Mouse (Mus musculus) liver, adult 2 months (tissue): Measurements from ENCODE around the gene Sspn. TPM values are rescaled to one million over a fixed set of nuclear protein-coding genes. Genes with fewer than 3 reads are reported as not detected.

ENCODE experiments used
- DNase-seq: peaks from one replicate; pipeline ENCODE4 v3.0.0-alpha.2; 2011; ENCODE audit warnings: low read depth, low spot score; ENCODE audit errors: extremely low read depth
- H3K27ac ChIP-seq: fragments of 200-500 bp; replicated peaks from 2 replicates; pipeline ENCODE4 v1.5.1; 2012; ENCODE audit warnings: low read depth, mild to moderate bottlenecking, control low read depth, inconsistent platforms, low read length; ENCODE audit not compliant: insufficient read depth
- H3K27me3 ChIP-seq: fragments of 200-500 bp; 2 replicates; pipeline ENCODE4 v1.6.1; 2012; ENCODE audit warnings: mild to moderate bottlenecking, moderate library complexity, low read length, inconsistent platforms; ENCODE audit not compliant: control insufficient read depth, insufficient read depth
- H3K36me3 ChIP-seq: fragments of 200-500 bp; 2 replicates; pipeline ENCODE4 v1.6.1; 2012; ENCODE audit warnings: low read length, inconsistent platforms; ENCODE audit not compliant: control insufficient read depth, insufficient read depth
- H3K4me1 ChIP-seq: fragments of 200-500 bp; 2 replicates; pipeline ENCODE4 v1.6.1; 2011; ENCODE audit warnings: low read length; ENCODE audit not compliant: control insufficient read depth, insufficient read depth
- H3K4me3 ChIP-seq: fragments of 200-500 bp; 2 replicates; pipeline ENCODE4 v1.5.1; 2011; ENCODE audit warnings: low read depth, mild to moderate bottlenecking, control low read depth, low read length, moderate library complexity; ENCODE audit not compliant: insufficient read depth
- H3K79me2 ChIP-seq: fragments of 200-500 bp; 2 replicates; pipeline ENCODE4 v1.6.1; 2012; ENCODE audit warnings: inconsistent platforms, mild to moderate bottlenecking, low read length, moderate library complexity; ENCODE audit not compliant: control insufficient read depth, insufficient read depth
- H3K9ac ChIP-seq: fragments of 200-500 bp; 2 replicates; pipeline ENCODE4 v1.6.1; 2012; ENCODE audit warnings: low read depth, mild to moderate bottlenecking, control low read depth, inconsistent platforms, low read length
- CTCF ChIP-seq: fragments of 200-500 bp; IDR thresholded peaks from 2 replicates; pipeline ENCODE4 v1.5.1; 2011; ENCODE audit warnings: low read depth, low read length, control low read depth
- POLR2A ChIP-seq: fragments of 200-500 bp; IDR thresholded peaks from 2 replicates; pipeline ENCODE4 v1.6.1; 2011; ENCODE audit warnings: low read length, control low read depth; ENCODE audit not compliant: insufficient read depth; ENCODE audit errors: extremely low read depth
- WGBS: fragments of 180-500 bp; shearing (Covaris S2); methylation state at CpG from one replicate; pipeline ENCODE4 v1.1.7; 2018; 5-methylcytosine and 5-hydroxymethylcytosine counted together
- polyA plus RNA-seq: library from polyadenylated mRNA; depleted of rRNA; stranded (reverse); fragments of >200 nt; gene quantifications from 2 replicates; pipeline ENCODE4 v1.2.3, GENCODE M21; 2012
- total RNA-seq: library from RNA; depleted of rRNA; stranded (reverse); fragments of >200 nt; gene quantifications from 2 replicates; pipeline ENCODE4 v1.2.3, GENCODE M21; 2014

The Sspn gene
- total and polyA plus RNA-seq, 2 experiments, result 0.34 to 0.83 TPM

DNA sequence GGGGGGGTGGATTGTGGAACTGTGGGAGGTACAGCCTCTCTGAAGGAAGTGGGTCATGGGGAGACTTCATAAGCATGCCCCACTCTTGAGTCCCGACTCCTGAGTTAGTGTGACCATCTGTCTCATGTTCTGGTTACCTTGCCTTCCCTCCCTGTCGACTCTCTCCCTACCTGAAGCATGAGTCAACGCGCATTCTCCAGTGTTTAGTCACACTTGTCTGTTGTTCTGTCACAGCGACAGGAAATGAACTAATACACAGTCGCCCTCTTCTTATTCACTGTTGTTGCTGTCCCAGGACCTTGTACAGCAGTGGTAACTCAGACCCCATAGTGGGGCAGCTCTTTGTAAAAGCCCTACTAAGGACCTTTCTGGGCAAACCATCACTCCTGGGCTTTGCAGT lies 41.4 kb downstream of the Sspn start:
- DNase-seq, result no peak
- Histone ChIP-seq H3K4me3 (no peak overlapping the region), H3K4me1 (peaks cover 3% of the 10 kb centered on the region; the same call in 1 of the 2 replicates), H3K27ac (no peak overlapping the region), H3K9ac (no peak overlapping the region), H3K79me2 (no peaks in the 10 kb centered on the region), H3K27me3 (no peaks in the 10 kb centered on the region), H3K36me3 (no peaks in the 10 kb centered on the region)
- TF ChIP-seq POLR2A (no peak), CTCF (no peak)
- 83% methylated on average over 6 of the region's 6 CpGs for WGBS

DNA sequence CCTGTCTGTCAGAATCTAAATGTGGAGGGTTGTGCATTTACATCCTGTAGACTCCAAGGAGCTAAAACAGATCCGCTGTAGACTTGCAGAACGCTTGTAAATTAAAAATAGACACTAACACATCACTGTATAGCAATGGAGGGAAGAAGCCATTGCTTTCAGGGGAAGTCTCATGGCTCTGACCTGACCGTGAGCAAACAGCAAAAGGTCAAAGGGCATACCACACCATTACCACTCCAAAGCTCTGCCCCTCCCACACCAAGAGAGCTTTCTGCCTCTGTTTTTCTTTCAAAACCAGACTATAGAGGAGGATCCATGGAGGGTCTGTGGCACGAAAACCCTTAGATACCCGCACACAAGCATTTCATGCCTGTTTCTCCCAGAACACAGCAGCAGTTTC lies 41.9 kb downstream of the Sspn start:
- no peak overlapping the region for H3K4me3 ChIP-seq
- H3K4me1 ChIP-seq, result peaks cover 3% of the 10 kb centered on the region; the same call in 1 of the 2 replicates
- H3K9ac ChIP-seq, result no peak overlapping the region
- WGBS, result 71% methylated on average over 5 of the region's 5 CpGs
- TF ChIP-seq CTCF (no peak), POLR2A (no peak)
- no peaks in the 10 kb centered on the region for H3K27me3 ChIP-seq
- DNase-seq, result peak; percentile 16
- H3K79me2 ChIP-seq, result no peaks in the 10 kb centered on the region
- no peaks in the 10 kb centered on the region for H3K36me3 ChIP-seq
- H3K27ac ChIP-seq, result no peak overlapping the region

DNA sequence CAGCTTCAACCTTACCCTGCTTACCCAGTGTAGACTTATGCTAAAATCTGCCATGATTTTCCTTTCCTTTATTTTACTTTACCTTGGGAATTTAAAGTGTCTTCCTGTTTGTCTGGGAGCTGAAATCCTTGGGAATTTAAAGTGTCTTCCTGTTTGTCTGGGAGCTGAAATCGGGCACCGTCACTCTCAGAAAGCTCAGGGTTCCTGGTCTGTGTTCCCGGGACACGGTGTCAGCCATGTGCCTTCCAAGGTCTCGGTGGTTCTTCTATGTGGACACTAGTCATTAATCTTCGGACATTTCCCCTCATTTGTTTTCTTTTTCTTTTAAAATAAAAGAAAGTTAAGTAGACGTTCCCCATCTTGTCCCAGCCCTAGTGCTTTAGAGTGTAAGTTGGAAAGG lies 43.3 kb downstream of the Sspn start:
- no peak for TF ChIP-seq CTCF
- no peak for TF ChIP-seq POLR2A
- Histone ChIP-seq H3K4me1 (no peaks in the 10 kb centered on the region), H3K27me3 (no peaks in the 10 kb centered on the region), H3K4me3 (no peak overlapping the region), H3K27ac (no peak overlapping the region), H3K36me3 (no peaks in the 10 kb centered on the region), H3K9ac (no peak overlapping the region), H3K79me2 (no peaks in the 10 kb centered on the region)
- DNase-seq, result no peak
- WGBS, result 64% methylated on average over 7 of the region's 7 CpGs

DNA sequence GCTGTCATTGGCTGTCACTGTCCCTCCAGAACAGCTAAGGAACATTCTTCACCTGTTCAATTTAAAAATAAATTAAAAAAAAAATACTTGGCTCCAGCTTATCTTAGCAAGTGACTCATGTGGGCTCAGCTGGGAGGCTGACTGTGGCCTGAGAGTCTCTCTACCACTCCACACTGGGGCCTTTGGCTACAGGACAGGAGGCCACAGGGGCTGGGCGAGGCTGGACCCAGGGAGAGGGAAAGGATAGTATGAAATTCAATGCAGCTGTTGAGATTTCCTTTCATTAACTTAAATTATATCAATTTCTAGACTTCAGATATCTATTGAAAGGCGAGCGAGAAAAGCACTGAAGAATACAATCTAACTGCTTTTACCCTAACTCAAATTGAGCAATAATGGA lies 45.9 kb downstream of the Sspn start:
- Histone ChIP-seq H3K27me3 (no peaks in the 10 kb centered on the region), H3K79me2 (no peaks in the 10 kb centered on the region), H3K9ac (no peak overlapping the region), H3K36me3 (no peaks in the 10 kb centered on the region), H3K27ac (no peak overlapping the region), H3K4me3 (no peak overlapping the region), H3K4me1 (no peaks in the 10 kb centered on the region)
- WGBS, result 93% methylated on average over 3 of the region's 3 CpGs
- TF ChIP-seq POLR2A, result no peak
- TF ChIP-seq CTCF, result no peak
- no peak for DNase-seq

DNA sequence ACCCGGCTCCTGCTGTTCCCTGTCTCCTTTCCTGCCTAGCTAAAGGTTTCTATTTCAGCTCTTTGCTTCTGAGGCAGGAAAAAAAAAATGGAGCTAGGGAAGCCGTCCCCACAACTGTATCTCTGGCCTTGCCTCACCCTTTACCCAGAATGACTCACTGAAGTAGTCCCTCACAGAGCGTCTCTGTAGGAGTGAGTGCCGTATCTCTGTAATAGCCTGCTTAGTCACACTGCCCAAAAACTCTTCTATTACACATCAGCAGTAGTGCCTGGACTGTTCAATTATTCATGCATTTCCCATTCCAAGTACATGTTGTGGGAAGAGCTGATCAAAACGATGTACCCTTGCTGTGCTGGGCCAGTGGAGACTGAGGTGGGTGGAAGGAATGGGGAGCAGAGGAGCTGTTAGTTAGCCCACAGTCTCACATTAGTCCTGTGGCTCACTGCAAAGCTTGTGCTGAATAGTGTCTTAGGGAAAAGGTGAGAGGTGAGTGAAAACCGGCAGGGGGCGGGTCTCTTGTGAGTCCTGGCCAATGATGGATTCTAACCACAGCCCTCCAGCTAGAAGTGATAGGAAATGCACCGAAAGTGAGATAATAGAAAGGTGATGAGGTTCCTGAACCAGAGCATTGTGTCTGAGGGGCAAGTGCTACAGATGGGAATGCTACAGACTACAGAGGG lies 46.5 kb downstream of the Sspn start:
- Histone ChIP-seq H3K4me1 (no peaks in the 10 kb centered on the region), H3K4me3 (no peak overlapping the region), H3K79me2 (no peaks in the 10 kb centered on the region), H3K27me3 (no peaks in the 10 kb centered on the region), H3K9ac (no peak overlapping the region), H3K36me3 (no peaks in the 10 kb centered on the region), H3K27ac (no peak overlapping the region)
- WGBS, result 74% methylated on average over 8 of the region's 8 CpGs
- no peak for DNase-seq
- TF ChIP-seq CTCF (no peak), POLR2A (no peak)

DNA sequence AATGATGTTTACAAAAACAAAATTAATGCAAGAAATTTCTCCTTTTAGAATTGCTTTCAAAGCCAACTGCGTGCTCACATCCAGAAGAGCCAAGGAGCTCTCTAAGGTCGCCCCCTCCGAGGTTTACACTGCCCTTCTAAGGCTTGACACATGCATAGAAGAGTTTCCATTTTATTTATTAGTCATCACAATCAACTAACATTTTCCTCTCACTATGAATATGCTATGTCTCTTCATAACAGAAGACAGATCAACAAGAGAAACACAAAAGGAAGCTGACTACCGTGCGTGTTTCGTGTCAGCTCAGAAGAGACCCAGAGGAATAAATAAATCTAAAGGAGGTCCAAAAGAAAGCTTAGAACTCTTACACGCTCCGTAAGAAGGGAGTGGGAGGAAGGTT lies 49.6 kb downstream of the Sspn start:
- Histone ChIP-seq H3K4me1 (no peaks in the 10 kb centered on the region), H3K27ac (no peak overlapping the region), H3K27me3 (no peaks in the 10 kb centered on the region), H3K9ac (no peak overlapping the region), H3K79me2 (no peaks in the 10 kb centered on the region), H3K4me3 (no peak overlapping the region), H3K36me3 (no peaks in the 10 kb centered on the region)
- DNase-seq, result no peak
- 90% methylated on average over 8 of the region's 8 CpGs for WGBS
- TF ChIP-seq POLR2A (no peak), CTCF (no peak)
